Mouse (Mus musculus) CD4-positive, CD25-positive, alpha-beta regulatory T cell, adult 2 months (primary cell): Measurements from ENCODE around the gene Mapkapk5.

ENCODE experiments used
- DNase-seq: peaks from one replicate; pipeline ENCODE4 v3.0.0-alpha.2; 2012; ENCODE audit warnings: low read depth, low spot score

Mapkapk5 gene

GRCm38 (mm10) chr5:121545793-121546529 is at the start of gene Mapkapk5:
Mapkapk5 (minus strand) TSS chr5:121545905.
- DNase-seq, result peak; percentile 98

- DNase-seq, result no peak
Measured at GRCm38 (mm10) chr5:121594714-121595313, 49.1 kb upstream of the Mapkapk5 start.

GRCm38 (mm10) chr5:121593451-121594401 is 48.0 kb upstream of the Mapkapk5 start, which contains the start of gene Aldh2:
Aldh2 (minus strand) TSS chr5:121593824.
- peak; percentile 83 for DNase-seq

GRCm38 (mm10) chr5:121592816-121593407 is 47.2 kb upstream of the Mapkapk5 start:
- no peak for DNase-seq

GRCm38 (mm10) chr5:121592064-121592815 is 46.5 kb upstream of the Mapkapk5 start:
- no peak for DNase-seq

- DNase-seq, result no peak
Measured at GRCm38 (mm10) chr5:121591417-121592063, 45.8 kb upstream of the Mapkapk5 start.

GRCm38 (mm10) chr5:121589928-121590327 is 44.2 kb upstream of the Mapkapk5 start:
- DNase-seq, result no peak

GRCm38 (mm10) chr5:121586400-121587039 is 40.8 kb upstream of the Mapkapk5 start:
- DNase-seq, result peak; percentile 46

GRCm38 (mm10) chr5:121585699-121586098 is 40.0 kb upstream of the Mapkapk5 start:
- no peak for DNase-seq

GRCm38 (mm10) chr5:121585005-121585404 is 39.3 kb upstream of the Mapkapk5 start:
- no peak for DNase-seq

GRCm38 (mm10) chr5:121583765-121584501 is 38.2 kb upstream of the Mapkapk5 start:
- DNase-seq, result peak; percentile 33

GRCm38 (mm10) chr5:121581945-121582344 is 36.2 kb upstream of the Mapkapk5 start:
- DNase-seq, result no peak

- DNase-seq, result no peak
Measured at GRCm38 (mm10) chr5:121576927-121577488, 31.3 kb upstream of the Mapkapk5 start.

- no peak for DNase-seq
Measured at GRCm38 (mm10) chr5:121575867-121576266, 30.2 kb upstream of the Mapkapk5 start.

GRCm38 (mm10) chr5:121574145-121574544 is 28.4 kb upstream of the Mapkapk5 start:
- DNase-seq, result no peak

GRCm38 (mm10) chr5:121570787-121571186 is 25.1 kb upstream of the Mapkapk5 start:
- no peak for DNase-seq

- DNase-seq, result no peak
Measured at GRCm38 (mm10) chr5:121569881-121570420, 24.2 kb upstream of the Mapkapk5 start.

- no peak for DNase-seq
Measured at GRCm38 (mm10) chr5:121566035-121566681, 20.5 kb upstream of the Mapkapk5 start.
